Mouse (Mus musculus): ENCODE measurements around the gene Psme1.

Gene Psme1

DNA sequence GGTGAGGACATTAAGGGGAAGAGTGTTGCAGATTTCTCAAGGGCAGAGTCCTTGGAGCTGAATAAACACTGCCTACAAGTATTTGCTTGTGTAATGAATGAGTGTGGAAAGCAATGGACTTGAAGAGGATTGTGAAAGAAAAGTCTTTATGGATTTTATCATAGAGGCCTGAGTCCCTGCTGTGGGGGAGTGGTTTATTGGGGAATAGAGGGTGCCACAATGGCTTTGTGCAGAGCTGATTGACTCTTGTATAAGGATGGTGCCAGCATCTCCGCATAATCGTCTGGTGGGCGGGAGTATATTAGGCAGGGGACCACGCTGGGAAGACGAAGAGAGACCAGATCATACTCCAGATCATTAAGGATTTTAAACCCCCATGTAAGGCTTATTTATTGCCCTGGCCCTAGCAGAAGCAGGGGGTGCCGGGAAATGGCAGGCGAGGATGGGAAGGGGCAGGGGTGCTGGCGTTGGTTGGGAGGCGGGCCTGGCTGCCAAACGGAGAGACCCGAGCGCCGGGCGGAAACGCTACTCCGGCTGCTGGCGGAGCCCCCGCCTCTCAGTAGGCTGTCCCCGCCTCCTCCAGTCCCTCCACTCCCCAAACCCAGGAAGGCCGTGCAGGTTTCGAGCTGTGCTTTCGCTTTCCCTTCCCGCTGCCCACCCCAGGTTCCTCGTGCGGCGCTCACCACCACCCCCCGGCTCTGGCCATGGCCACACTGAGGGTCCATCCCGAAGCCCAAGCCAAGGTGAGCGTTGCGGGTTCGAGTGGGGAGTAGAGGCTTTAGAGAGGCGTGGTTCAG, at the start of gene Psme1:
Psme1 (plus strand) TSS at position 253 of the 797 bp plus-strand sequence.
- DNase-seq (ENCODE audit: low read depth, low spot score) = peak; percentile 32

DNA sequence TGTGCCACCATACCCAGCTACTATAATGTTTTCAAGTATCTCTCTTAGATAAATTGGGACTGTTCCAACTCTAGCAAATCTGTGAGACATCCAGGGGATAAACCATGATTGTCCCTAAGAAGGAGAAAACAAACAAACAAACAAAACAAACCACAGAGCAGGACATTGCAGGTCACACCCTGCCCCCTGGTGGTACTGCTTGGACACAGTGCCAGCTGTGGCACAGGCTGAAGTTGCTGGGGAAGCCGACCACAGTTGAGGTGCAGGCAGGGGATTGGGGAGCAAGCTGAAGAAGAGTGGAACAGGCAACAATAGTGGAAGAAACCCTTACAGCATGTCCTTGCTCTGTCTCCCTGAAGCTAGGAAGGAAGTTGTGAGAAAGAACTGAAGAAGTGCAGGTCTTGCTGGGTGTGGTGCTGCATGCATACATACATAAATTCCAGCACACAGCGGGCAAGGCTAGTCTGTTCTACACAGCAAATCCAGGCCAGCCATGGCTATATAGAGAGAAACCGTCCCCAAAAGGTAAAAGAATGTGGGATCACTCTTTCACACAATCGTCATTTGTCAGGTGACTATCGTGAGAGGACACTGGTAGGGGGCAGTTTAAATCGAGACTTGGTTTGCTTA, 41.7 kb upstream of the Psme1 start:
- no peak for DNase-seq (ENCODE audit: low read depth, low spot score)

DNA sequence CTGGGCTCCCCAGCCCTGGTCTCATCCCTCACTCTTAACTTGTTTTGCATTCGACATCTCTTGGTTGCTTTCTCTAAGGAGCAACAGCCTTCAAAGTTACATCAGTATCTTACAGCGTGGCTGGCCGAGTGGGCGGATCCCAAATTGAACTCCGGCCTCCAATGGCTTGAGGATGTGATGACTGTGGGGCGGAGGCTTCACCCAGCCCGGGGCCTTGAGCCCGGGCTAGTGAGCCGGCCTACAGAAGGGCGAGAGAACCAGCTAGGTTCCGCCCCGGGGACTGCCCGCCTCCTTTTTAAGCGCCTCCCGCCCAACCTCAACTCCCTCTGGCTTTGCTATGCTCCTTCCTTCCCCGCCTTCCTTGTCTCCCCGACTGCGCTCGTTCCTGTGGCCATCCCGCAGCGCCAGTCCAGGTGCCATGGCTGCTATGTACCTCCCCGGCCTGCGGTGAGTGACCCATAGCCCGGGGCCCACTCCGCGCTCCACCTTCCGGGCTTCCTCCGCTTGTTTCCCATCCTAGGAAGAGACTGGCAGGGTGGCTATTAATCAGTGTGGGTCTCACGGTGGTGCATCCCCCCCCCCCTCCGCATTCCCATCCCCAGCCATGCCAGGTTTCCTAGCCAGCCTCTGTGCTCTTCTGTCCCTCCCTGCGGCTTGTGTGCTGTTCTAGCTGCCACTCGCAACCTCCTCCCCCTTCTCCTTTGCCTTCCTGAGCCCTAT, 37.7 kb upstream of the Psme1 start, which contains the start of gene Pck2:
Pck2 (plus strand) TSS at position 200 of the 720 bp plus-strand sequence.
- DNase-seq (ENCODE audit: low read depth, low spot score) = no peak

DNA sequence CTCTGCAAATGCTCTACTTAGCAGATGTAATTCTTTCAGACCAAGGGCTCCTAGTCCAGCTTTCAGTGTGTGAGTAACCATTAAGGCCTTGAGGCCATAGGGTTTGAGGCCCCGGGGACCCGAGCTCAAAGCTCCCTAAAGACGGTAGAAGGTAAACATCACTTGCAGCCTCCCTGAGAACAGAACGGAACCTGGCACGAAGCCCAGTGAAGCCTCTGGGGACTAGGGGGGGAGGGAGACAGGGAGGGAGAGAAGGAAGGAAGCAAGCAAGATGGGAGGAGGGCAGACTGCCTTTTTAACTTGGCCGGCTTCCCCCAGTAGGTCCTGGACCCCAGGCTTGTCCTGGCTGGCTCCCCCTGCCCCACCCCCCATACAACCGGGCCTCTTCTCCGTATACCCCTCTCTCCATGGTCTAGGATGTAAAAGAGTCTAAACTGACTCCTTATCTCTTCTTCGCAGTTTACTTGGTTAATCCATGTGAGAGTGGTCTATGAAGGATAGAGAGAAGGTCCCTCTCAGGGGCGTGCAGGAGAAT, 37.1 kb upstream of the Psme1 start:
- peak; percentile 61 for DNase-seq (ENCODE audit: low read depth, low spot score)

DNA sequence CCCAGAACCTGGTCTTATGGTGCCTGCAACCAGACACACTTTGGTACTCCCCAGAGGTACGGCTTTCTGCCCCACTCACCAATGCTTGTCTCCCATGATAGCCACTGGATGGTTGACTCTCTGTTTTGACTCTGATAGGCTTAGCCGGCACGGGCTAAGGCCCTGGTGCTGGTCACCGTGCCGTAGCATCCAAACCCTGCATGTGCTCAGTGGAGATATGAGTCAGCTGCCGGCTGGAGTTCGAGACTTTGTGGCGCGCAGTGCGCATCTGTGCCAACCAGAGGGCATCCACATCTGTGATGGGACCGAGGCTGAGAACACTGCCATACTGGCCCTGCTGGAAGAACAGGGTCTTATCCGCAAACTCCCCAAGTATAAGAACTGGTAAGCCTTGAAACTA, 35.7 kb upstream of the Psme1 start:
- no peak for DNase-seq (ENCODE audit: low read depth, low spot score)

DNA sequence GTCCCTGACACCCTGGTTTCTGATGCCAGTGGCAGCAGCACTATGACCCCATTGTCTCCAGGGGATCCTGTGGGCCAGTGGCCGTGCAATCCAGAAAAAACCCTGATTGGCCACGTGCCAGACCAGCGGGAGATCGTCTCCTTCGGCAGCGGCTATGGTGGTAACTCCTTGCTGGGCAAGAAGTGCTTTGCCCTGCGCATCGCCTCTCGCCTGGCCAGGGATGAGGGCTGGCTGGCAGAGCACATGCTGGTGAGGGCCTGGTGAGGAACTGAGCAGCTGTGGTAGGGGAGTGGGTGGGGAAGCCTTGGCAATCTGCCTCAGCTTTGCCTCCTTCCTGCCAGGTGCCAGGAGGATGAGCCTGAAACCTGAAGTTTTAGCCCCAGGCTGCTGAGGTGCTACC, 33.6 kb upstream of the Psme1 start:
- DNase-seq (ENCODE audit: low read depth, low spot score) = no peak

DNA sequence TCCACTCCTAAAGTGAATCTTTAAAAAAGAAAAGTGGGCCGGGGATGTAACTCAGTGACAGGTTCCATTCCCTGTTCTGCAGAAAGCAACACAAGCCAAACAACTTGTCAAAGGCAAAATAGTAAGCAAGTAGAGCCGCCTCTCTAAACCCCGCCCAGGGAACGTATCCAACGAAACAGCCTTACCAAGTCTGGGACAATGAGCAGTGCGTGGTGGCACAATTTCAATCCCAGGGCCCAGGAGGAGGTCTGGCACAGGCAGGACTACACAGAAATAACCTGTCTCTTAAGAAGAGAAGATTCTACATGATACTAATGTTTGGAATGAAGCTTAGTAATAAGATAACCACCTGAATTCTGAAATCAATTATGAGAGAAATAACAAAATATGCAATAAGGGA, 27.7 kb upstream of the Psme1 start:
- no peak for DNase-seq (ENCODE audit: low read depth, low spot score)

DNA sequence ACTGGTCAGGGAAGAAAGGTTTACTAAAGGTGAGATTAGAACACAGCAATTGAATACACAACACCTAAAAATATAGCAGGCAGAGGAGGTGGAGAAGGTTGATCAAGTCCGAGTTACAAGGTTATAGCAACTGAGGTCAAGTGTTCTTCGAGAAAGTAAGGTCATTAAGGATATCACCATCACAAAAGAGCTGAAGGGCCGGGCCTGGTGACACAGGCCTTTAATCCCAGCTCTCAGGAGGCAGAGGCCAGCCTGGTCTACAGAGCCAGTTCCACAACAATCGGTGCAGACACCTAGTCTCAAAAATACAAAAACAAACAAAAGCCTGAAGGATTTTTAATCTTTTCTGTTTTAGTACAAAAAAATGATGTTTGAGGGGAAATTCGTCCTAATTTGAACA, 26.6 kb upstream of the Psme1 start:
- DNase-seq (ENCODE audit: low read depth, low spot score) = no peak

DNA sequence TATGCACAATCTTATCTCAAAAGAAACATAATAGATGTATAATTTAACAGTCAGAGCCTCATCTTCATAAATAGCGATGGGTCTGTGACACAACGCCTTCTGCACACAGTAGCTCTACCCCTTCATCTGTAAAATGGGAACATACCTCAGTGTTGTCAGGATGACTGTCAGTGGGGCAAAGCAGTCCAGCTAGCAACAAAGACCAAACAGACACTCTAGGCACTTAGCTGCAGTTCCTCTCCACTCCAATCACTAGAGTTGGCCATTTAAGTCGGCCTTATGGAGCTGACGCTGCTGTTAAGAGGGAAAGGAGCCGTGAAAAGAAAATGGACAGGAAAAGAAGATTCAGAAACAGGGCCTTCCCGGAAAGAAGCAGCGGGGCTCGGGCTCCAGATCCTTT, 26.1 kb upstream of the Psme1 start:
- no peak for DNase-seq (ENCODE audit: low read depth, low spot score)

DNA sequence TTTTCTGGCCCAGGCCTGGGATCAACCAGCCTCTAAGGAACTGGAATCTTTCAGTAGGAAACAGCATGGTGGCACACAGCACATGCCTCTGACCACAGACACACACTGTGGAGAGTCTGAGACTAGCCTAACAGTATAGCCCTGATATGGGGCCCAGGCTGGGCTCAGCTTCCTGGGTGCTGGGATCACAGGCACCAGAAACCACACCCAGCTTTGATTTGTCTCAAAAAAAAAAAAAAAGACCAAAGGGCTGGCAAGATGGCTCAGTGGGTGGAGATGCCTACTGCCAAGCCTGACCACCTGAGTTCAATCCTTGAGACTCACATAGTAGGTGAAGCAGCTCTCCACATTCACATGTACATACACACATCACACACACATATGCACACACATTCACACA, 23.3 kb upstream of the Psme1 start:
- DNase-seq (ENCODE audit: low read depth, low spot score) = no peak

DNA sequence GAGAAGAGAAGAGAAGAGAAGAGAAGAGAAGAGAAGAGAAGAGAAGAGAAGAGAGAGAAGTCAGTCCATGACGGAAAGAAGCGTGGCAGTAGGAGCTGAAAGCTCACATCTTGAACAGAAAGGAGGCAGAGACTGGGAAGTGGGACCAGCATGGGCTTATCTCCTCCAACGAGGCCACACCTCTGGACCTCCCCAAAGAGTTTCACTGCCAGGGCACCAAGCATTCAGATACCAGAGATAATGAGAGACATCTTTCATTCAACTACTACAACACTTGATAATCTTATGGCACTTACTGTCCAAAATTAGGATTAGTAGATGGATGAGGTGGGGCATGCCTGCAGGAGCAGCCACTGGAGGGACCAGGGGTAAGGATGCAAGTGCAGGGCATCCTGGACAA, 22.1 kb upstream of the Psme1 start:
- no peak for DNase-seq (ENCODE audit: low read depth, low spot score)

DNA sequence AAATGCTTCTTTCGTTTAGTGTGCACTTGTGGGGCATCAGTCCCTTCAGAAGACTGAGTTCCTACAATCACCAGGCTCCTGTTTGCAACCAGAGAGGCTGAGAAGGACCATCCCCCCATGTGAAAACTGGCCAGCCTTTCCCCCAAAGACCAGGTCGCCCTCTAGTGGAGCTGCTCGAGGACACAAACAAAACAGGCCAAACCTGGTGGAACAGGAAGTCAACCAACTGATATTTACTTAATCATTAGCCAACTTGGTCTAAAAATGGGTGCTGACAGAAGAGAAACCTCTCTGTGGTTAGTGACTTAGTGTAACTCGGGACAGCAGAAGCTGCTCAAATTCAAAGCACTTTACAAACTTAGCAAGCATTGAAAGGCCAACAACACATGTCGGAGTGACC, 20.9 kb upstream of the Psme1 start:
- DNase-seq (ENCODE audit: low read depth, low spot score) = peak; percentile 51

DNA sequence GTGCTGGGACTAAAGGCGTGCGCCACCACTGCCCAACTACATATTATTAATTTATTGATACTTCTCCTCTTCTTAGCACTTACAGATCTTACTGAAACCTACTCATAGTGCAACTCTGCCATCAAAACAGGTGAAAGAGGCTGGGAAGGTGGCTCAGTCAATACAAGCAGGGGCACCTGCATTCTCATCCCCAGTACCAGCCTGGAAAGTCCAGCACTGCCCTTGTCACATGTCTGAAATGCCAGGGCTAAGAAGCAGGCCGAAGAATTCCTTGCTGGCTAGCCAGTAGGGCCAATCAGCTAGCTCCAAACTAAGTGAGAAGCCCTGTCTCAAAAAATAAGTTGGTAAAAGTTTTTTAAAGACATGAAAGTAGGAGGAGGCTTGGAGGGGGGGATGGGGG, 20.3 kb upstream of the Psme1 start:
- DNase-seq (ENCODE audit: low read depth, low spot score) = no peak

DNA sequence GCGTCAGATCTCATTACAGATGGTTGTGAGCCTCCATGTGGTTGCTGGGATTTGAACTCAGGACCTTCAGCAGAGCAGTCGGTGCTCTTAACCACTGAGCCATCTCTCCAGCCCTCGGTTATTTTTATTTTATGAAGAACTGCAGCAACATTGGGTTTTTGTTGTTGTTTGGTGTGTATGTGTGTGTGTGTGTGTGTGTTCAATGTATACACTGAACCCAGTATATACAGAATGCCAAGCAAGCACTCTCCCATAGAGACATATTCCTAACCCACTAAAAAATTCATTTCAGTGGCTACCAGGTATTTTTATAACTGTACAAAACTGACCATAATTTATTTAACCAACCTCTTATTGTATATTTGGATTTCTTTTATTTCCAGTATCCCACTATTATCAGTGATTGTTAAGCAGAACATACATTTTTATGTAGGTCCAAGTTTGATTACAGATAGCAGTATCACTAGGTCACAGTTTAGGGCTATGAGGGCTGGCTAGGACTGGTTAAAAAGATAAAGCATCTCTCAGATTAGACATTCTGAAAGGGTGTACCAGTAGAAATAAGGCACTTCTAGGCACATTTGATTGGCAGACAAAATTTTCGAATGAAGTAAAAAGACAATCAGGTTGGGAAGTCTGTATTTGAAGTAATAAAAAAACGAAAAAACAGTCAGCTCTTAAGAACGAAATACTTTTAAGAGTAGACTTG, 19.0 kb upstream of the Psme1 start:
- no peak for DNase-seq (ENCODE audit: low read depth, low spot score)

DNA sequence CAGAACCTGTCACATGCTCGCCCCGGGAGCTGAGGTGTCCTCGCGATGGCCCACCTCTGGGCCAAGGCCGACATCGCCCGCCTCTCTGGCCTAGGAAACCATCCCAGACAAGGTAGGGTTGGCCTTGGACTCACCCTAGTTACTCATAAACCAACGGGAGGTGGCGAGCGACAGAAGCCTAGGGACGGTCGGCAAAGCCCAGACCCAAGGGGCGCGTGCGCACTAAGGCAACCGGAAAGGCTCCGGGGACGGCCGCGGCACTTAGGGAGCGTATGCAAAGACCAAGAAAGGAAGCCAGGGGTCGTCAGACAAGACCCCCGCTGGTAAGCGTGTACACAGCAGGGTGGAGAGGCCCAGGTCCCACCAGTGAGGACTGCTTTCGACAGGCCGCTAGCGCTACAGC, 18.1 kb upstream of the Psme1 start, which contains the start of gene Dcaf11:
Dcaf11 (plus strand) TSS at position 208 of the 403 bp plus-strand sequence.
- peak; percentile 92 for DNase-seq (ENCODE audit: low read depth, low spot score)

DNA sequence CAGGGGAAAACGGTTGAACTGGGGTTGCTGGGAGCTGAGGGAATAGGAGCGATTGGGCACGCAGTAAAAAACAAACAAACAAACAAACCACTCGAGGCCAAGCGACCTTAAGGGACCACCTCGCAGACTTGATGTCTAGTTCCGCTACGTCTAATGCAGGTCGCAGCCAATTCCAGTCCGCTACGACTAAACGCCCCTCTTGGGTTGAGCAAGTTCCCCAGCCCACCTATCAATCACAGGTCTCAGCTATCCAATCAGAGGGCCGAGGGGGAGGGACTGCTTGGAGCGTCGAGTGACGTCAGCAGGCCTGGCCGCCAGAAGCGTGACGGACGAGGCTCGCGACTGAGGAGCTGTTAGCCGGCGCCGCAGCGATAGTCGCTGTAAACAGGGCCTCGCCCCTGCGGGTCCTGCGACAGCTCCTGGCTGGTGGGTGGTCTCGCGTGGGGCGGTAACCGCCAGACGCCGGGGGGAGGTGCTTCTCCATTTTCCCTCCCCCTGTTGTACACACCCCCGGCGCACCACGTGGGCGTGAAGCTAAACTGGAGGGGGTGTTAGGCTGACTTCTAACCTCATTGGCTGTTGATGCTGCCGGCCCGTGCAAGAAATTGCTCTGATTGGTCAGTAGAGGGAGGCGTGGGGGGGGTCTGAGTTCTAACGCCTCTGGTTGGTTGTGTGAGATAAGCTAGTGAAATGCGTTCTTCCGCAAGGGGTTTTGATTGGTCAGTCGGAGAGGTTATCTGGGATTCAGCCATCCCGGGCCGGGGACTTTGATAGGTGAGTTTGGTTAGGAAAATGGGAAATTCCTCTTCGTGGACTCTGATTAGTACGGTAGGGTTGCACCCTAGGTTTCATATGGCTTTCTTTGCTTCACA, 17.5 kb upstream of the Psme1 start, which contains the start of gene A730061H03Rik:
A730061H03Rik (minus strand) TSS at position 205 of the 872 bp plus-strand sequence.
- DNase-seq (ENCODE audit: low read depth, low spot score) = peak; percentile 98

DNA sequence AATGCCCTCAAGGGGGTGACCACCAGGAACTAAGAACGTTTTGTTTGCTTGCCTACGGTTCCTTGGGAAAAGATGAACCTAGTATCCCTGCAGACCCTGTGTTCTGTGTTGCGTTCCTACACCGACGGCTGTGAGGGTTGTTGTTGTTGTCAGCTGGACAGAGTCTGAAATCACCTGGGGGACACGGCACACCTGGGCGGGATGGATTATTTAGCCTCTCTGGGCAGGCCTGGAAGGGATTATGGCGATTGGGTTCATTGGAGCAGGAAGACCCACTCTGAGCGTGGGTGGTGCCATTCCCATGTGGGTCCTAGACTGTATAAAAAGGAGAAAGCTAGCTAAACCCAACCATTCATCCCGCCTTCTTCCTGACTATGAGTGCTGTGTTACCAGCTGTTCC, 16.1 kb upstream of the Psme1 start:
- DNase-seq (ENCODE audit: low read depth, low spot score) = no peak

DNA sequence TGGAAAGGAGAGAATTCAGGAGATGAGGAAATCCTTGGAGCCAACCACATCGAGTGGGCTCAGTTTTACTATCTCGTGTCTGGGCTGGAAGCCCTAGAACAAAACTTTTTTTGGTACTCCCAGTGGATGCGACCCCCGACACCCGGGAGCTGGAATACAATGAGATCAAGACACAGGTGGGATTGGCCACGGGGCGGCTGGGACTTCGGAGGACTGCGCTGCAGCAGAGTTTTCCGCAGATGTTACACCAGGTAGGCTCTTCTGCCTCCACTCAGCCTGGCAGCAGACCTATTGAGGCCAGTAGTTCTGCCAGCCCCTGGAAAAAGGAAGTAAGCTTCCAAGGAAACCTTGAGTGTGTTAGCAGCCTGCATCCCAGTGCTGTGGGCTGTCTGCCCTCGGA, 14.7 kb upstream of the Psme1 start:
- no peak for DNase-seq (ENCODE audit: low read depth, low spot score)

DNA sequence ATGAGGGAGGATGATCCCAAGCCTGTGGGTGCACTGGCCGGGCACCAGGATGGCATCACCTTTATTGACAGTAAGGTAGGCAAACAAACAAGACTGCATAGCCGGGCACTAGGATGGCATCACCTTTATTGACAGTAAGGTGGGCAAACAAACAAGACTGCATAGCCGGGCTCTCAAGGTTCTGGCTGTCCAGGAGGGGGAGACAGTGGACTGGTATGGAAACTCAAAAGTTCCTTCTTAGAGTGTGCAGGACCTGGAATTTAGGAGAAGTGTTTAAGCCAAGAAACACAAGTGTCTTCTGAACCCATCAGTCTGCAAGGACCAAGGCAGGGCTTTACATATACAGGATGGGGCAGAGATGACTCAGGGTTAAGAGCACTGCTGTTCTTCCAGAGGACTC, 12.2 kb upstream of the Psme1 start:
- DNase-seq (ENCODE audit: low read depth, low spot score) = no peak

DNA sequence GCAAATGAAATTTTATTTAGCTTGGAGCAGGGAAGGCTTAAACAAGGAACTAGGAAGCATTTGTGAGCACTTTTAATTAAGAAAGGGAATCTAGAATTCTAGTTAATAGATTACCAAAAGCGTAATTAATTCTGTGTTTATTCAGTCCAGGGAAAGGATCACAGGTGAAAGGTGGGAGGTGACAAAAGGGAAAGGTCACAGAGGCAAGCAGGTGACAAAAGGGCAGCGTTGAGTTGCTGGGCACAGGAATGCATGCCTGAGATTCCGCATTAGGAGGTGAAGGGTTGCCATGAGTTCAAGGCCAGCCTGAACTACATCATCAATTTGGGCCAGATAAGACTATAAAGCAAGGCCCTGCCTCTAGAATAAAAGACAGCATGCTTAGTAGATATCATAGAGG, 10.4 kb upstream of the Psme1 start:
- DNase-seq (ENCODE audit: low read depth, low spot score) = no peak

DNA sequence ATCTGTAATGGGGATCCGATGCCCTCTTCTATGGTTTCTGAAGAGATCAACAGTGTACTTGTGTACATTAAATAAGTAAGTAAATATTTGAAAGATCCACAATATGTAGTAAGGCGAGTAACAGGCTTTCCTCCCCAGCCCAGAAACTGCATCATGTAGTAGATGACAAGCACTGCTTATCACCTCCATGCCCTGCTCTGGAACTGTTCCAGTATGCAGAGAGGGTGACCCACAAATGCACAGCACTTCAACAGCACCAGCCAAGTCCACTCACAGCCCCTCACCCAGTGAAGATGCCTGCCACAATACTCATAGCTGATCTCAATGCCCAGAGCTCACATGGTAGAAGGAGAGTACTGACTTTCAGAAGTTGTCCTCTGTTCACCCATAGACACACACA, 7.3 kb upstream of the Psme1 start:
- no peak for DNase-seq (ENCODE audit: low read depth, low spot score)

Measured in retina, postnatal 7 days (tissue).